Comparison of ENCODE assay signal across 9 mouse cellular contexts in the genomic region with DNA sequence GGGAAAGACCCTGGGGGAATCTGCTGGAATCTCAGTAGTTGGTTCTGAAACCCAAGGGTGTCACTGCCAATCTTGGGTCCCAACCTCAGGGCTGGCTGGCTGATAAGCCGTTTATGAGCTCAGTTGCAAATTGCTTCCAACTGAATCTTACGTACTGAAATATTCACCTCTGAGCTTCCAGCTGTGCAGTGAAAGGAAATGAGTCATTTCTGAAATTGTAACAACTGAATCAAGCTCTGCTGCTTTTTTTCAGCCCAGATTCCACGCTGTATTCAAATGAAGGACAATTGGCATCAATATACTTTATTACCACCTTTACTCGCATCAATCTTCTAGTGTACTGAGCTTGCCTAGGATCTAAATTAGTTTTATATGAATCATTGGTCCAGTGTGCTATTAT.
"Had no signal": no experiment of that assay in that cellular context is flagged by ENCODE, and none has a peak within 500 bp of the region (broad histone marks: within the 10 kb centered on the region; RNA-seq: fewer than 3 reads in every experiment).

No protein-coding gene starts in this region.

- H3K36me3 ChIP-seq: limb, embryonic 15.5 days; liver, embryonic 12.5 days; neural tube, embryonic 12.5 days had no signal

- H3K9ac ChIP-seq: limb, embryonic 15.5 days; liver, embryonic 12.5 days; lung, embryonic 14.5 days; neural tube, embryonic 12.5 days had no signal

- H3K27ac ChIP-seq: left cerebral cortex, adult 2 months; limb, embryonic 15.5 days; liver, embryonic 12.5 days; neural tube, embryonic 12.5 days; stomach, postnatal 0 days had no signal

- H3K9me3 ChIP-seq: liver, embryonic 12.5 days had no signal

- H3K4me3 ChIP-seq: left cerebral cortex, adult 2 months; limb, embryonic 15.5 days; liver, embryonic 12.5 days; neural tube, embryonic 12.5 days had no signal

- H3K4me1 ChIP-seq: liver, embryonic 12.5 days; neural tube, embryonic 12.5 days had no signal

- ATAC-seq: liver, embryonic 12.5 days had no signal

- DNase-seq: kidney, postnatal 25 days; lung, embryonic 14.5 days; lung, postnatal 10 days; midbrain, embryonic 14.5 days had no signal

- H3K4me2 ChIP-seq: limb, embryonic 15.5 days; liver, embryonic 12.5 days; lung, embryonic 14.5 days; neural tube, embryonic 12.5 days had no signal

- H3K27me3 ChIP-seq: limb, embryonic 15.5 days; liver, embryonic 12.5 days; neural tube, embryonic 12.5 days had no signal
